Mouse (Mus musculus): ENCODE results near the gene Usp34. TPM values are rescaled to one million over a fixed set of nuclear protein-coding genes. Genes with fewer than 3 reads are reported as not detected.
A peak's percentile ranks its signal among the peaks of the same experiment; 100 is the strongest.

Gene Usp34
- total RNA-seq (2012; rRNA removed) (45.4 and 47.5 TPM in 2 replicates), total RNA-seq (2014; rRNA removed) (87.2 and 92.5 TPM in 2 replicates), polyA plus RNA-seq (2012; ENCODE audit: insufficient read length, low read depth) (57.4 and 65.4 TPM in 2 replicates)

DNA sequence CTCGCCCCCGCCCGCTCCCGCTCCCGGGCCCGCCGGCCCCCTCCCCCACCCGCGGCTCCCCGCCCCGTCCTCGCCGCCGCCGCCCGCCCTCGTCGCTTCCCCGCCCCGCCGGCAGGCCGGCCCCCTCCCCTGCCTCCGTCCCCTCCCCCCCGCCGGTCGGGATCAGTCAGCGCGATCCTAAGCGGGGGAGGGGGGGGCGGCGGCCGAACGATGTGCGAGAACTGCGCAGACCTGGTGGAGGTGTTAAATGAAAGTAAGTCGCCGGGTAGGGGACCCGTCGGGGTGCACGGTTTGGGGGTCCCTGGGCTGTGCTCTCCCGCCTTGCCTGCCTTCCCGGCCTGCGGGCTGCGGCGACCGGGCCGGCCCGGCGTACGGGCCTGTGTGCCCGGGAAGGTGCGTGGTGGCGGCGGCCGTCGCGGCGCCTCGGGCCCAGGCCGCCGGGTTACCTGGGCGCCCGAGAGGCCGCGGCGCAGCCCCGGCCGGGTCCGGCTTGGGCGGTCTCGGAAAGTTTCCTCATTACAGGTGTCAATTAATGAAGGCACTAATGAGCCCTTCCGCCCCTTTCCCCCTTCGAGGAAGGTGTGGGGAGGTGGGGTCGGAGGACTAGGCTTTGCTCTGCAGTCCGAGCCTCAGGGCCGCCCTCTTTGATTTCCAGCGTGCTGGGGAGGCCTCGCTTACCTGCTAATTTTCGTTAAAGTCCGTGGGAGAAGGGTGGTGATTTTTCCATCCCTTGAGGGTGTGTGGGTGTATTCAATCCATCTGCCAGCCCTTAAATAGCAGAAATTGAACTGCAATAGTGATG, at the start of gene Usp34:
Gene Usp34 (plus strand): TSS at position 132 of the 802 bp plus-strand sequence.
- peak within 1 kb of the TSS; percentile 93 for H3K9ac ChIP-seq (ENCODE audit: insufficient read depth, low read depth)
- peaks cover 5 to 27% of the 10 kb centered on the region in 2 experiments; a peak in 3 of 4 replicates for H3K4me1 ChIP-seq (ENCODE audit: control insufficient read depth in 1 of 2, insufficient read depth in 2 of 2)
- peak; percentile 63 for DNase-seq (ENCODE audit: extremely low read depth)
- peaks cover 3 to 20% of the 10 kb centered on the region in 2 experiments for H3K36me3 ChIP-seq (replicated peaks in 1 of 2; ENCODE audit: control insufficient read depth in 1 of 2, insufficient read depth in 1 of 2, low read length in 1 of 2)
- H3K4me2 ChIP-seq (ENCODE audit: insufficient read depth, low read depth, poor library complexity, severe bottlenecking): peak within 1 kb of the TSS; percentile 80
- H3K9me3 ChIP-seq (replicated peaks; ENCODE audit: low read length): no peaks in the 10 kb centered on the region
- in situ Hi-C loops (cut with MboI; ENCODE audit: low pct_ligation_motif_present, low pct_unique_long_range_greater_than_20kb, low sequenced_read_pairs) (no loop called here), dilution Hi-C loops (cut with MboI; ENCODE audit: extremely low pct_ligation_motif_present, extremely low pct_unique_long_range_greater_than_20kb, low sequenced_read_pairs) (no loop called here)
- TF ChIP-seq ZNF384 (IDR thresholded peaks at IDR 0.05; ENCODE audit: low read depth, low read length): no peak
- TF ChIP-seq USF1 (IDR thresholded peaks at IDR 0.05; ENCODE audit: low read depth, low read length): no peak
- TF ChIP-seq UBTF (IDR thresholded peaks at IDR 0.05; ENCODE audit: low read depth, low read length): peak; percentile 43
- no peak for TF ChIP-seq E2F4 (IDR thresholded peaks at IDR 0.05; ENCODE audit: insufficient replicate concordance, low read depth, low read length)
- 0 out of 2 replicates have a peak, but pooled peaks have one; percentile 27 for TF ChIP-seq TCF12 (IDR thresholded peaks at IDR 0.05; ENCODE audit: low read depth, low read length)
- TF ChIP-seq JUN (IDR thresholded peaks at IDR 0.05; ENCODE audit: insufficient read depth, low read depth, low read length): no peak
- TF ChIP-seq MAX (IDR thresholded peaks at IDR 0.05; ENCODE audit: low read length): no peak
- TF ChIP-seq MYC (IDR thresholded peaks at IDR 0.05; ENCODE audit: low read depth, low read length): 0 out of 2 replicates have a peak, but pooled peaks have one; percentile 23
- no peak for TF ChIP-seq POLR2A (IDR thresholded peaks at IDR 0.05; ENCODE audit: low read depth, low read length)
- TF ChIP-seq NRF1 (IDR thresholded peaks at IDR 0.05; ENCODE audit: low read depth, low read length): no peak
- TF ChIP-seq TBP (conservative IDR thresholded peaks at IDR 0.05; ENCODE audit: low read depth, low read length): no peak
- TF ChIP-seq HCFC1 (IDR thresholded peaks at IDR 0.05; ENCODE audit: low read depth, low read length): 0 out of 2 replicates have a peak, but pooled peaks have one; percentile 24
- TF ChIP-seq RAD21 (IDR thresholded peaks at IDR 0.05; ENCODE audit: low read depth, low read length): no peak
- peak; percentile 84 for TF ChIP-seq CHD2 (IDR thresholded peaks at IDR 0.05; ENCODE audit: low read length)
- TF ChIP-seq GABPA (IDR thresholded peaks at IDR 0.05; ENCODE audit: insufficient replicate concordance, low read depth, low read length): no peak
- TF ChIP-seq SIN3A (IDR thresholded peaks at IDR 0.05; ENCODE audit: low read length): peak; percentile 78
- H3K27ac ChIP-seq (ENCODE audit: insufficient read depth, low read depth): peak within 1 kb of the TSS; percentile 90
- peak within 1 kb of the TSS; percentile 79 to 99 (median 90) for H3K4me3 ChIP-seq (replicated peaks in 1 of 3; ENCODE audit: low read depth in 2 of 3, low read length in 2 of 3, poor library complexity in 1 of 3)
- H3K27me3 ChIP-seq (replicated peaks): no peaks in the 10 kb centered on the region
- peaks cover 48% of the 10 kb centered on the region for H3K79me2 ChIP-seq (replicated peaks; ENCODE audit: control insufficient read depth, extremely low read depth, insufficient read depth, poor library complexity, severe bottlenecking)

DNA sequence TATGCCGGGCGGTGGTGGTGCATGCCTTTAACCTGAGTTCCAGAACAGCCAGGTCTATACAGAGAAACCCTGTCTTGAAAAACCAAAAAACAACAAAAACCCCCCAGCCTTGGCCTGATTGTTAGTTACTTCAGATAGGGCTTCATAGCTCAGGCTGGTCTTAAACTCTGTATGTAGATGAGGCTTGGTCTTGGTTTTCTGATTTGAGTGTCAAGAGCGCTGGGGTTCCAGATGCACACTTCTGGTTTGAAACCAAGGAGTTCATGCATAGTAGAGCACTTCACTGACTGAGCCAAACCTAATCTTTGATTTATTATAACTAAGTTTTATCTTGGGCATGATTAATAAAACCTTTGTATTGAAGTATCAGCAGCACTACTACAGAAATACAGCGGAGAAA, 47.6 kb upstream of the Usp34 start:
- dilution Hi-C loops (cut with MboI; ENCODE audit: extremely low pct_ligation_motif_present, extremely low pct_unique_long_range_greater_than_20kb, low sequenced_read_pairs) (no loop called here), in situ Hi-C loops (cut with MboI; ENCODE audit: low pct_ligation_motif_present, low pct_unique_long_range_greater_than_20kb, low sequenced_read_pairs) (no loop called here)
- peak; percentile 29 for DNase-seq (ENCODE audit: extremely low read depth)
- Histone ChIP-seq H3K9ac (ENCODE audit: insufficient read depth, low read depth) (peak overlapping the region; percentile 34; the same call in 1 of the 2 replicates), H3K27me3 (replicated peaks) (no peaks in the 10 kb centered on the region), H3K4me1 (ENCODE audit: control insufficient read depth in 1 of 2, insufficient read depth in 2 of 2) (peaks cover 5 to 36% of the 10 kb centered on the region in 2 experiments), H3K4me2 (ENCODE audit: insufficient read depth, low read depth, poor library complexity, severe bottlenecking) (peak overlapping the region; percentile 92), H3K9me3 (replicated peaks; ENCODE audit: low read length) (no peaks in the 10 kb centered on the region), H3K4me3 (replicated peaks in 1 of 3; ENCODE audit: low read depth in 2 of 3, low read length in 2 of 3, poor library complexity in 1 of 3) (peak overlapping the region in 1 of 3 experiments; percentile 35), H3K79me2 (replicated peaks; ENCODE audit: control insufficient read depth, extremely low read depth, insufficient read depth, poor library complexity, severe bottlenecking) (peaks cover 80% of the 10 kb centered on the region), H3K27ac (ENCODE audit: insufficient read depth, low read depth) (no peak overlapping the region), H3K36me3 (replicated peaks in 1 of 2; ENCODE audit: control insufficient read depth in 1 of 2, insufficient read depth in 1 of 2, low read length in 1 of 2) (peaks cover 12 to 44% of the 10 kb centered on the region in 2 experiments)
- no peak for TF ChIP-seq IRF4 (IDR thresholded peaks at IDR 0.05; ENCODE audit: low read depth, low read length)
- no peak for TF ChIP-seq CHD2 (IDR thresholded peaks at IDR 0.05; ENCODE audit: low read length)
- 0 out of 2 replicates have a peak, but pooled peaks have one; percentile 44 for TF ChIP-seq CHD1 (IDR thresholded peaks at IDR 0.05; ENCODE audit: low read depth, low read length)
- TF ChIP-seq UBTF (IDR thresholded peaks at IDR 0.05; ENCODE audit: low read depth, low read length): no peak
- TF ChIP-seq NRF1 (IDR thresholded peaks at IDR 0.05; ENCODE audit: low read depth, low read length): no peak
- no peak for TF ChIP-seq NELFE (IDR thresholded peaks at IDR 0.05; ENCODE audit: low read depth, low read length)
- TF ChIP-seq MAZ (IDR thresholded peaks at IDR 0.05; ENCODE audit: low read depth, low read length): 0 out of 2 replicates have a peak, but pooled peaks have one; percentile 22
- TF ChIP-seq SIN3A (IDR thresholded peaks at IDR 0.05; ENCODE audit: low read length): peak; percentile 77
- no peak for TF ChIP-seq ZMIZ1 (IDR thresholded peaks at IDR 0.05; ENCODE audit: low read depth, low read length)
- no peak for TF ChIP-seq HCFC1 (IDR thresholded peaks at IDR 0.05; ENCODE audit: low read depth, low read length)
- TF ChIP-seq TBP (conservative IDR thresholded peaks at IDR 0.05; ENCODE audit: low read depth, low read length): no peak
- no peak for TF ChIP-seq POLR2AphosphoS2 (IDR thresholded peaks at IDR 0.05; ENCODE audit: low read depth, low read length)
- TF ChIP-seq RCOR1 (conservative IDR thresholded peaks at IDR 0.05; ENCODE audit: low read depth, low read length): no peak
- TF ChIP-seq CTCF (conservative IDR thresholded peaks at IDR 0.05 in 1 of 2, IDR thresholded peaks at IDR 0.05 in 1 of 2; ENCODE audit: low read depth in 2 of 2, low read length in 2 of 2): no peak
- peak; percentile 55; the same call in 1 of the 2 replicates for TF ChIP-seq MXI1 (IDR thresholded peaks at IDR 0.05; ENCODE audit: low read depth, low read length)
